Mouse (Mus musculus) T-helper 1 cell (primary cell): ENCODE measurements around the gene Il11ra1.

Experiments used
- in situ Hi-C: fragments of 300-600 bp; cut with MboI, MseI; formaldehyde crosslinking; loops from one replicate; pipeline ENCODE4 v1.15.1; 2025; ENCODE audit warnings: high pct_unique_total_duplicates

Gene Il11ra1

GRCm38 (mm10) chr4:41741158-41741560 lies 41.4 kb downstream of the Il11ra1 start:
- in situ Hi-C loops, result no loop called here

GRCm38 (mm10) chr4:41744131-41744530 lies 44.3 kb downstream of the Il11ra1 start:
- in situ Hi-C loops, result no loop called here

DNA sequence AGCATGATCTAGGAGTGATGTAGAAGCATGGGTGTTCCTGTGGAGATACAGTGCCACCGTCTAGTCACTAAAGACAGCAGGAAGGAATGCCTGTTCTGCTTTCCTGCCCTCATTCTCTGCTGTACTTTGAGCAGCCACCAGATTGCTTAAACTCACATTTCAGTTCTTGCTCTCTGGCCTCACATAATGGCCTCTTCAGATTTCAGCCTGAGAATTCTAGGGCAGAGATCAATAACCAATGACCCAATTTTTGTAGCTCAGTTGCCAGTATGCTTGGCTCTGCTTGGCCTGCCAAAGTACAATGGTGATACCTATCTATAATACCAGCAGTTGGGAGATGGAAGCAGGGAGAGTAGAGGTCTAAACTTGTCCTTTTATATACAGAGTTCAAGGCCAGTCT lies 45.2 kb downstream of the Il11ra1 start:
- in situ Hi-C loops, result no loop called here

GRCm38 (mm10) chr4:41754797-41755337 lies 55.1 kb downstream of the Il11ra1 start, which contains the start of gene Galt:
Gene Galt (plus strand): TSS chr4:41755228.
- in situ Hi-C loops, result loop anchor here (25.0 kb wide), 1 partner anchor 157 kb away; the partner anchor contains the start of gene Gm21541

GRCm38 (mm10) chr4:41755338-41756305 lies 55.8 kb downstream of the Il11ra1 start, which contains the start of gene Sigmar1:
Gene Sigmar1 (minus strand): TSS chr4:41756157.
- in situ Hi-C loops, result loop anchor here (25.0 kb wide), 1 partner anchor 157 kb away; the partner anchor contains the start of gene Gm21541

GRCm38 (mm10) chr4:41756440-41756839 lies 56.7 kb downstream of the Il11ra1 start:
- in situ Hi-C loops, result loop anchor here (25.0 kb wide), 1 partner anchor 156 kb away; the partner anchor contains the start of gene Gm21541

GRCm38 (mm10) chr4:41757321-41757720 lies 57.5 kb downstream of the Il11ra1 start:
- in situ Hi-C loops, result loop anchor here (25.0 kb wide), 1 partner anchor 155 kb away; the partner anchor contains the start of gene Gm21541

DNA sequence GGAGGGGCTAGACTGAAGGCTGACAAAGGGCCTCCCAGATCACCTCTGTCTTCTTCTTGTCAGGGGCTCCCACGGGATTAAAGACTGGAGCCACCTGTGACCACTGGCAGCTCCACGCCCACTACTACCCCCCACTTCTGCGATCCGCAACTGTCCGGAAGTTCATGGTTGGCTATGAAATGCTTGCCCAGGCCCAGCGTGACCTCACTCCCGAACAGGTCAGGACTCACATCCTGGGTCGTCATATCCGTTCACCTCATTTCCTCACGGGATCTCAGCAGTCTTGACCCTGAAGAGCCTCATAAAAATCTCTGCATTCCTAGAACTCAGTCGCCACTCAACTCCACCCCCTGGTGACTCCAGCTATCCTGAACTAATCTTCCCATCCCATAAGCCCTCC lies 58.2 kb downstream of the Il11ra1 start:
- in situ Hi-C loops, result loop anchor here (25.0 kb wide), 1 partner anchor 154 kb away; the partner anchor contains the start of gene Gm21541

DNA sequence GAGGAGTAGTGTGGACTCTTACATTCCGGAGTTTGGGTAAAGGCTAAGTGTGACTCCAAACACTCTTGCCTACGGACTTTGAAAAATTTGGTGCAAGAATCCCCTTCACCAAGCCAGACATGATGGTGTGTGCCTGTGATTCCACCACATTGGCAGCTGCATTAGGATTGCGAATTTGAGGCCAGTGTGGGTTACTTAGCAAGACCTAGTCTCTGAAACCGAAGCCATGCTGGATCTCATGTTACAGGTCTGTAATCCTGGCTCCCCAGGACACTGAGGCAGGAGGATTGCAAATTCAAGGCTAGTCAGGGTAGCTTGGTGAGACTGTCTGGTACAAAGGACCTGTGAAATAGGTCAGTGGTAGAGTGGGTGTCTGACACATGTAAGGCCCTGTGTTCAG lies 58.9 kb downstream of the Il11ra1 start:
- in situ Hi-C loops, result loop anchor here (25.0 kb wide), 1 partner anchor 154 kb away; the partner anchor contains the start of gene Gm21541

GRCm38 (mm10) chr4:41759206-41759605 lies 59.4 kb downstream of the Il11ra1 start:
- in situ Hi-C loops, result loop anchor here (25.0 kb wide), 1 partner anchor 153 kb away; the partner anchor contains the start of gene Gm21541

DNA sequence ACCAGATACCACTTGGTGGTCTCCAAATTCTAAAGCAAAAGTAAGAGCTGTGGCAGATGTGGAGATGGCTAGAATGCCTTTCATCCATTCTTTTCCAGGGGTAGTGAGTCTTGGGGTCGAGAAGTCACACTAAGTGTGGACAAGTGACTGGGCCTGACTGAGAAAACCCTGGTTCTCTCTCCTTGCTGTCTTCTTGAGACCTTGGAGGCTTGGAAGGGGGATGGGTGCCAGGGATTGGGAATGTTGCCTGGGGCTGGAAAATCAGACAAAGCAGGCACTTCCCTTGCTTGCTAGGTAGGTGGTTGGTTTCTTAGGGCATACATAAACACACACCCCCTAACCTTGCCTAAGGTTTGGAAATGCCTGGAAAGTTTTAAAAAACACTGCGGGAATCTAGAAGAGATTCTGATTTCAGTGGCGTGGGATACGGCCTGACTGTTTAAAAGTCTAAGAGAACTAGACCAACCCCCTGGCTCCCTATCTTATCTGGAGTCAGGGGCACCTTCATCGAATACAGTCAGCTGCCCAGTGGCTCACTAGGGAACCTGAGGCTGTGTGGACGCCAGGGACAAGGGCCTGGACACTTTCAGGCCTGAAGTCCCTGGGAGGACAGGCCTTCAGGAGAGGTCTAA lies 60.0 kb downstream of the Il11ra1 start:
- in situ Hi-C loops, result loop anchor here (25.0 kb wide), 1 partner anchor 153 kb away; the partner anchor contains the start of gene Gm21541

GRCm38 (mm10) chr4:41760288-41760721 lies 60.5 kb downstream of the Il11ra1 start:
- in situ Hi-C loops, result loop anchor here (25.0 kb wide), 1 partner anchor 152 kb away; the partner anchor contains the start of gene Gm21541

- in situ Hi-C loops, result loop anchor here (25.0 kb wide), 1 partner anchor 151 kb away; the partner anchor contains the start of gene Gm21541
Observed at GRCm38 (mm10) chr4:41760911-41761310, 61.1 kb downstream of the Il11ra1 start.

GRCm38 (mm10) chr4:41761680-41762079 lies 61.9 kb downstream of the Il11ra1 start:
- in situ Hi-C loops, result loop anchor here (25.0 kb wide), 1 partner anchor 151 kb away; the partner anchor contains the start of gene Gm21541

DNA sequence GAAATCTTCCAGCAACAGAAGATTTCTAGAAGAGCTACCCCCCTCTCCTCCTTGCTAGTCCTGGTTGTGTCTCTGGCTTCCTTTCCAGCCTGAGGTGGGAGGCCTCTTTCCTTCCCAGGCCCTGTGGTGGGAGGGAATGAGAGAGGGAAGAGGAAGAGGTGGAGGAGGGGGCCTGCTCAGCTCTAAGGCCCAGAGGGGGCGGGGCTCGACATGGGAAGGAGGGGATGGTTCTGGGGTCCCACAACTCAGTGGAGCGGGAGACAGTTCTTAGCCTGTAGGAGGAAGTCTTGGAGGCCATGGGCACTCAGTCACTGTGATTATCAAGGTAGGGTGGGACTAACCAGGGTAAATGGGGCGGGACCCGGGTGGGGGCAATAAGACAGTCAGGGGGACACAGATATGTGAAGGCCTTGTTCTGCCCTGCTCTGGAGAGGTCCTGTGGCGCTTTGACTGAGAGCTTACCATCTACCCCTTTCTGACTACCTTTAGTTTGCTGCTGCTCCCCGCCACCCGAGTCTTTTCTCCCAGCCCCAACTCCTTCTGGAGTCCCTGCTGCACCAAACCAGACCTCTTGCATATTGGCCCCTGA lies 62.4 kb downstream of the Il11ra1 start:
- in situ Hi-C loops, result loop anchor here (25.0 kb wide), 1 partner anchor 150 kb away; the partner anchor contains the start of gene Gm21541

DNA sequence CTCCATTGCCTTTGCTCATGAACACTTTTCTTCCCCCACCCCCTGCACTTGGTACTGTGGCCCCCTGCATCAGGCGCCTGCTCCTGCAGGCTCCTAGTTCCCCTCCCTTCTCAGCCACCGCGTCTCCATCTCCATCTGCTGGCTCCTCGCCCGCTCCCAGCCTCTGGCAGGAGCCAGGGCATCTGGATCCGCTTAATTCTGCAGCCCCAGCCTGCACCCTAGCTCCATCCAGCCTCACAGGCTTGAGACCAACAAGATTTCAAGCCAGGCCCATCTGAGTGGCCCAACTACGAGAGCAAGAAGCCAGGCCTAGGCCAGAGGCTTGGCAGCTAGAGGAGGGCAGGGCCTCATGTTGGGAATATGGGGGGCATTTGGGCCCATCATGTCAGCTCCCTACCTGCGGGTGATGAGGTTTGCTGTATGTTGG lies 62.9 kb downstream of the Il11ra1 start:
- in situ Hi-C loops, result loop anchor here (25.0 kb wide), 1 partner anchor 150 kb away; the partner anchor contains the start of gene Gm21541

GRCm38 (mm10) chr4:41763176-41763575 lies 63.4 kb downstream of the Il11ra1 start:
- in situ Hi-C loops, result loop anchor here (25.0 kb wide), 1 partner anchor 149 kb away; the partner anchor contains the start of gene Gm21541

GRCm38 (mm10) chr4:41767301-41767700 lies 67.5 kb downstream of the Il11ra1 start:
- in situ Hi-C loops, result loop anchor here (25.0 kb wide), 1 partner anchor 145 kb away; the partner anchor contains the start of gene Gm21541

- in situ Hi-C loops, result loop anchor here (5.0 to 25.0 kb wide), 3 partner anchors 139 to 879 kb away; partner anchors contain the start of gene Gm21541
Observed at GRCm38 (mm10) chr4:41772946-41773345, 73.2 kb downstream of the Il11ra1 start.

DNA sequence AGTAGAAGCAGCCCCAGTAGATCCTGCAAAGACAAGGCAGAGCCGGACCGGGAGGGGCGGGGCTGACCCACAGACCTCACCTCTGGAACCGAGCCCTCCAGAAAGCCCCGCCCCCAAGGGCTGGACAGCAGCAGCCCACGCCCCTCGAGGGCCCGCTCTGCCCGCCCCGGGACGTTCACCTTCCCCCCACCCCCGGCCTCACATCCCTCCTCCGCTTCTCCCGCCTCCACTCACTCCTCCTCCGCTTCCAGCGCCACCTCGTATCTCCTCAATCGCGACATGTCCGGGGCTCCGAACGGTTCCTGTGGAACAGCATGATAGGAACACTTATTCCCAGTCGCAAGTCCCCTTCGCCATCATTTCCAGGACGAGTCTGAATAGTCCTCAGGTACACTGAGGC lies 73.7 kb downstream of the Il11ra1 start:
- in situ Hi-C loops, result loop anchor here (5.0 to 25.0 kb wide), 3 partner anchors 139 to 879 kb away; partner anchors contain the start of gene Gm21541
